Mouse (Mus musculus) stomach, embryonic 16.5 days (tissue): ENCODE measurements around the gene Phf11c. TPM values are rescaled to one million over a fixed set of nuclear protein-coding genes. Genes with fewer than 3 reads are reported as not detected.

Experiments
- ATAC-seq: fragments of 200-750 bp; cut with Nextera tagmentation; 2 replicates; pipeline ENCODE4 v1.8.0; 2017; ENCODE audit warnings: moderate number of reproducible peaks, moderate TSS enrichment; ENCODE audit not compliant: insufficient read depth, low FRiP score
- H3K27ac ChIP-seq: fragments of 300-500 bp; sonication (generic); 2 replicates; pipeline ENCODE4 v1.5.1; 2014; ENCODE audit warnings: low read length
- H3K27me3 ChIP-seq: fragments of 300-500 bp; sonication (generic); 2 replicates; pipeline ENCODE4 v1.6.1; 2014; ENCODE audit warnings: low read length, control low read depth, mixed read lengths; ENCODE audit not compliant: control insufficient read depth, insufficient read depth
- H3K36me3 ChIP-seq: fragments of 300-500 bp; sonication (generic); 2 replicates; pipeline ENCODE4 v1.6.1; 2014; ENCODE audit warnings: low read length; ENCODE audit not compliant: control insufficient read depth, insufficient read depth
- H3K4me1 ChIP-seq: fragments of 300-500 bp; sonication (generic); 2 replicates; pipeline ENCODE4 v1.6.1; 2014; ENCODE audit warnings: low read length, control low read depth, mixed read lengths; ENCODE audit not compliant: control insufficient read depth, insufficient read depth
- H3K4me2 ChIP-seq: fragments of 300-500 bp; sonication (generic); 2 replicates; pipeline ENCODE4 v1.6.1; 2014; ENCODE audit warnings: low read depth, low read length, mixed read lengths
- H3K4me3 ChIP-seq: fragments of 300-500 bp; sonication (generic); replicated peaks from 2 replicates; pipeline ENCODE4 v1.5.1; 2014; ENCODE audit warnings: mild to moderate bottlenecking, low read length
- H3K9ac ChIP-seq: fragments of 300-500 bp; sonication (generic); 2 replicates; pipeline ENCODE4 v1.6.1; 2014; ENCODE audit warnings: low read length
- H3K9me3 ChIP-seq: fragments of 300-500 bp; sonication (generic); replicated peaks from 2 replicates; pipeline ENCODE4 v1.6.1; 2016; ENCODE audit warnings: low read length, control low read depth; ENCODE audit not compliant: control insufficient read depth
- WGBS: fragments of 180-500 bp; shearing (Covaris S2); extraction: QIAGEN DNeasy Blood & Tissue Kit; methylation state at CpG from one replicate; pipeline ENCODE4 v1.1.7; 2014; 5-methylcytosine and 5-hydroxymethylcytosine counted together
- polyA plus RNA-seq: library from polyadenylated mRNA; unstranded; fragments of >200 nt; fragmentation: Nextera tagmentation; extraction: Ambion mirVana; gene quantifications from 2 replicates; pipeline ENCODE4 v1.2.1, GENCODE M21; 2015

The Phf11c gene
- 0.49 and 0.59 TPM in 2 replicates for polyA plus RNA-seq

GRCm38 (mm10) chr14:59395281-59395680 lies at the start of gene Phf11c:
Gene Phf11c (minus strand): TSS chr14:59395381.
- H3K27me3 ChIP-seq = no peaks in the 10 kb centered on the region
- WGBS = 88% methylated on average over 3 of the region's 3 CpGs
- H3K9ac ChIP-seq = no peak within 1 kb of the TSS
- ATAC-seq = no peak
- no peaks in the 10 kb centered on the region for H3K36me3 ChIP-seq
- H3K4me2 ChIP-seq = no peak within 1 kb of the TSS
- H3K27ac ChIP-seq = no peak within 1 kb of the TSS
- no peaks in the 10 kb centered on the region for H3K4me1 ChIP-seq
- H3K9me3 ChIP-seq = no peaks in the 10 kb centered on the region
- H3K4me3 ChIP-seq = no peak within 1 kb of the TSS

DNA sequence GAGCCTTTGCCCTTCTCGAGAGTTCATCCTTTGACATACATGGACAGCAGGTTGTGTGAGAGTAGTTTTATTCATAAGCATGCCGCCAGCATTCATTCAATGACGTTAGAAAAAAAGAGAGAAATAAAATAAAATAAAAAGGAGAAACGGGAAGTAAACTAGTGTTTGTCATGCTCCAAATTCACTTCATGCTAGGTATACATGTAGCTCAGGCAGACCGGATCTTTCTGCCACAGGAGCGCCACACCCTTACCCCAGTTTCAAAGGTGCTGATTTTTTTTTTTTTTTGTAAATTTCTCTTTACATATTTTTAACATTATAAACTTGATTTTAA lies 46.3 kb upstream of the Phf11c start:
- H3K27me3 ChIP-seq = no peaks in the 10 kb centered on the region
- H3K27ac ChIP-seq = peak overlapping the region; percentile 92
- H3K9me3 ChIP-seq = no peaks in the 10 kb centered on the region
- H3K9ac ChIP-seq = peak overlapping the region; percentile 94
- H3K4me3 ChIP-seq = peak overlapping the region; percentile 95
- WGBS = 6% methylated on average over 6 of the region's 6 CpGs
- H3K4me2 ChIP-seq = peak overlapping the region; percentile 79
- no peaks in the 10 kb centered on the region for H3K36me3 ChIP-seq
- no peak for ATAC-seq
- H3K4me1 ChIP-seq = no peaks in the 10 kb centered on the region; the same call in 1 of the 2 replicates

DNA sequence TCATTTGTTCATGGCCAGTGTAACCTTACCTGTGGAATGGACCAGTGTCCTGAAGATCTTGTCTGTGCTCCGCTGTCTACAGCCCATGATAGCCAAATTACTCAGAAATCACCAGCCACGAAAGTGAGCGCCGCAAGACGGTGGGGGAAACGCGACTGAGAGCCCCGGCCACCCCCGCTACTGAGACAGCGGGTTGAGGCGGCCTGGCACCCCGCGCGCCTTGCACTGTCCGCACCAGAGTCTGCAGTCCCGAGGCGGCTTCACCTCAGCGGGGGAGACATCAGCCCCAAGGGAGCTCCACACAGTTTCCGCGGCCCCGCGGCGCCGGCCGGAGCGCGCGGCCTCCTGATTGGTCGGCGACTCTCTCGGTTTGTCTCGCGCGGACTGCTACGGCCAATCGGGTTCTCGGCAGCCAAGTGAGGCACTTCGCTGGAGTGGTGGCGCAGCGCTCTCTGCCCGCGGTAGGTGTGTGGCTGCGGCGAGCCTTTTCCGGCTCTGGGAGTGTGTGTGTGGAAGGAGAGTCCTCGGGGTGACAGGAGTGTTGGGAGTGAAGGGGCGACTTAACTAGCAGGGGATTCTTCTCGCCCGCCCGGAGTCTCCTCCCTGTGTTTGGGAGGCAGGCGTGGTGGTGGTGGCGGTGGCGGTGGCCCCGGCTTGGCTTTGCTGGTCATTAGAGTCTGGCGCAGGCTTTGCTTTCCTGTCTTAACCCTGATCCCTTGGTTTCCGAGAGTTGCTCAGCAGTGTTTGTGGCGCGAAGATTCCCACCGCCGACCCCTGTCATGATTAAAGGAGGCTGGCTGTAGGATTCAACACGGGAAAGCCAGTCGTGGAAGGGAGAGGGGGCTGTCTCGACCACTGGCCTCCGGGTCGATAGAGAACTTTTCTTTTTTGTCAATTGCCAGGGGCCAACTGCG lies 45.6 kb upstream of the Phf11c start, which contains the start of the genes Setdb2 and Cab39l:
TSS of gene Setdb2 (minus strand) at position 327 of the 914 bp plus-strand sequence.
TSS of gene Cab39l (plus strand) at position 415 of the 914 bp plus-strand sequence.
- peak within 1 kb of the TSS; percentile 92 for H3K27ac ChIP-seq
- no peaks in the 10 kb centered on the region for H3K27me3 ChIP-seq
- H3K4me1 ChIP-seq = no peaks in the 10 kb centered on the region; the same call in 1 of the 2 replicates
- H3K9ac ChIP-seq = peak within 1 kb of the TSS; percentile 94
- H3K36me3 ChIP-seq = no peaks in the 10 kb centered on the region
- ATAC-seq = peak; percentile 99
- peak within 1 kb of the TSS; percentile 83 for H3K4me2 ChIP-seq
- no peaks in the 10 kb centered on the region for H3K9me3 ChIP-seq
- under 1% methylated on average over 66 of the region's 66 CpGs for WGBS
- H3K4me3 ChIP-seq = peak within 1 kb of the TSS; percentile 95

GRCm38 (mm10) chr14:59440039-59440438 lies 44.9 kb upstream of the Phf11c start:
- H3K4me1 ChIP-seq = no peaks in the 10 kb centered on the region; the same call in 1 of the 2 replicates
- peak overlapping the region; percentile 83 for H3K4me2 ChIP-seq
- no peaks in the 10 kb centered on the region for H3K9me3 ChIP-seq
- peak overlapping the region; percentile 94 for H3K9ac ChIP-seq
- no peaks in the 10 kb centered on the region for H3K27me3 ChIP-seq
- H3K4me3 ChIP-seq = peak overlapping the region; percentile 95
- no peak overlapping the region; the same call in 1 of the 2 replicates for H3K27ac ChIP-seq
- WGBS = 12% methylated on average over 7 of the region's 7 CpGs
- no peak for ATAC-seq
- no peaks in the 10 kb centered on the region for H3K36me3 ChIP-seq

GRCm38 (mm10) chr14:59438505-59438904 lies 43.3 kb upstream of the Phf11c start:
- 86% methylated on average over 2 of the region's 2 CpGs for WGBS
- Histone ChIP-seq H3K36me3 (no peaks in the 10 kb centered on the region), H3K9me3 (no peaks in the 10 kb centered on the region), H3K27ac (no peak overlapping the region), H3K4me2 (no peak overlapping the region), H3K9ac (no peak overlapping the region), H3K27me3 (no peaks in the 10 kb centered on the region), H3K4me1 (no peaks in the 10 kb centered on the region; the same call in 1 of the 2 replicates), H3K4me3 (no peak overlapping the region)
- ATAC-seq = no peak

- 94% methylated on average over 3 of the region's 3 CpGs for WGBS
- no peak overlapping the region for H3K9ac ChIP-seq
- H3K36me3 ChIP-seq = no peaks in the 10 kb centered on the region
- no peak overlapping the region for H3K27ac ChIP-seq
- H3K9me3 ChIP-seq = no peaks in the 10 kb centered on the region
- H3K4me2 ChIP-seq = no peak overlapping the region
- ATAC-seq = no peak
- H3K4me3 ChIP-seq = no peak overlapping the region
- H3K27me3 ChIP-seq = no peaks in the 10 kb centered on the region
- H3K4me1 ChIP-seq = no peaks in the 10 kb centered on the region; the same call in 1 of the 2 replicates
Observed at GRCm38 (mm10) chr14:59437398-59437797, 42.2 kb upstream of the Phf11c start.

DNA sequence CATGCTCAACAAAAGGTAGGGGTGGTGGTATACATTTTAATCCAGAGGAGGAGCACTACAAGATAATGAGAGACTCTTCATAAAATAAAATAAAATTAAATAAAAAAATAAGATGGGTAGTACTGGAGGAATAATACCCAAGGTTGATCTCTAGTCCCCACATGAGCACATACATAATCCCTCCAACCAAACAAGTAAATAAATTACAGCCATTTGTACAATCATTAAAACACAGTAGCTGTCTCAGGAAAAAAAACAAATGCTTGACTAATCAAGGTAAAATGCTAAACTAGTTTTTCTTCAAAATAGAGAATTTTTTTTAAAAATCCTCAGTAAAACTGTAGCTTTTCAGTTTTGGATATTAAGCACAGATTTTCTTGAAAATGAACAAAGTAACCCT lies 40.0 kb upstream of the Phf11c start:
- no peaks in the 10 kb centered on the region for H3K9me3 ChIP-seq
- ATAC-seq = no peak
- no peaks in the 10 kb centered on the region; the same call in 1 of the 2 replicates for H3K4me1 ChIP-seq
- H3K27ac ChIP-seq = no peak overlapping the region
- no peak overlapping the region for H3K4me3 ChIP-seq
- no peaks in the 10 kb centered on the region for H3K36me3 ChIP-seq
- H3K4me2 ChIP-seq = no peak overlapping the region
- no peak overlapping the region for H3K9ac ChIP-seq
- H3K27me3 ChIP-seq = no peaks in the 10 kb centered on the region

DNA sequence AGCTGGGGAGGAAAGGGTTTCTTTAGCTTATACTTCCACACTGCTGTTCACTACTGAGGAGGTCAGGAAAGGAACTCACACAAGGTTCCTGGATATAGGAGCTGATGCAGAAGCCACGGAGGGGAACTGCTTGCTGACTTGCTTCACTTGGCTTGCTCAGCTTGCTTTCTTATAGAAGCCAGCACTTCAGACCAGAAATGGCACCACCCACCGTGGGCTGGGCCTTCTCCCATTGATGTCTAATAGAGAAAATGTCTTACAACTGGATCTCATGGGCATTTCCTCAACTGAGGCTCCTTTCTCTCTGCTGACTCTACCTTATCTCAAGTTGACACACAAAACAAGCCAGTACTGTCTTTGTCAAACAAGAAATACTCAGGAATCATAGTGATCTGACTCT lies 38.7 kb upstream of the Phf11c start:
- no peaks in the 10 kb centered on the region for H3K9me3 ChIP-seq
- H3K36me3 ChIP-seq = no peaks in the 10 kb centered on the region
- no peak overlapping the region for H3K4me2 ChIP-seq
- H3K4me3 ChIP-seq = no peak overlapping the region
- no peak for ATAC-seq
- H3K9ac ChIP-seq = no peak overlapping the region
- H3K4me1 ChIP-seq = no peaks in the 10 kb centered on the region
- H3K27me3 ChIP-seq = no peaks in the 10 kb centered on the region
- WGBS = 60% methylated on average over 2 of the region's 2 CpGs
- no peak overlapping the region for H3K27ac ChIP-seq

DNA sequence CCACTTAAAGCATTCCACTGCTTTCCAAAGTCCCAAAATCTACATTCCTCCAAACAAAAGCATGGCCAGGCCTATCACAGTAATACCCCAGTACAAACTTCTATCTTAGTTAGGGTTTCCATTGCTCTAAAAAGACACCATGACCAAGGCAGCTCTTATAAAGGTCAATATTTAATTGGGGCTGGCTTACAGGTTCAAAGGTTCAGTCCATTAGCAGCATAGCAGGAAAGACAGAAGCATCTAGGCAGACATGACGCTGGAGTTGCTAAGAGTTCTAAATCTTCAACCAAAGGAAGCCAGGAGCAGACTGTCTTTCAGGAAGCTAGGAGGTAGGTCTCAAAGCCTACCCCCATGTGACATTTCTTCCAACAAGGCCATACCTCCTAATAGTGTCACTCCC lies 35.4 kb upstream of the Phf11c start:
- 91% methylated on average over 1 of the region's 1 CpGs for WGBS
- H3K4me2 ChIP-seq = no peak overlapping the region
- no peaks in the 10 kb centered on the region for H3K9me3 ChIP-seq
- H3K27me3 ChIP-seq = no peaks in the 10 kb centered on the region
- H3K9ac ChIP-seq = no peak overlapping the region
- no peak for ATAC-seq
- no peak overlapping the region for H3K27ac ChIP-seq
- no peaks in the 10 kb centered on the region for H3K36me3 ChIP-seq
- H3K4me1 ChIP-seq = no peaks in the 10 kb centered on the region
- H3K4me3 ChIP-seq = no peak overlapping the region
